Mouse (Mus musculus) neural tube, embryonic 13.5 days (tissue): ENCODE results near the gene Ssbp3. TPM values are rescaled to one million over a fixed set of nuclear protein-coding genes. Genes with fewer than 3 reads are reported as not detected.
A peak's percentile ranks its signal among the peaks of the same experiment; 100 is the strongest.

Experiments used
- ATAC-seq: fragments of 200-750 bp; cut with Nextera tagmentation; 2 replicates; pipeline ENCODE4 v1.8.0; 2017; ENCODE audit warnings: low read depth, mild to moderate bottlenecking, moderate TSS enrichment, moderate library complexity
- H3K27ac ChIP-seq: fragments of 300-500 bp; sonication (generic); replicated peaks from 2 replicates; pipeline ENCODE4 v1.5.1; 2015; ENCODE audit warnings: moderate library complexity, mild to moderate bottlenecking, inconsistent platforms
- H3K27me3 ChIP-seq: fragments of 300-500 bp; sonication (generic); 2 replicates; pipeline ENCODE4 v1.6.1; 2015; ENCODE audit warnings: mild to moderate bottlenecking, inconsistent platforms
- H3K36me3 ChIP-seq: fragments of 300-500 bp; sonication (generic); 2 replicates; pipeline ENCODE4 v1.6.1; 2015; ENCODE audit warnings: mild to moderate bottlenecking, inconsistent platforms
- H3K4me1 ChIP-seq: fragments of 300-500 bp; sonication (generic); replicated peaks from 2 replicates; pipeline ENCODE4 v1.6.1; 2015; ENCODE audit warnings: inconsistent platforms
- H3K4me2 ChIP-seq: fragments of 300-500 bp; sonication (generic); 2 replicates; pipeline ENCODE4 v1.6.1; 2015; ENCODE audit warnings: inconsistent platforms, mild to moderate bottlenecking, moderate library complexity
- H3K4me3 ChIP-seq: fragments of 300-500 bp; sonication (generic); 2 replicates; pipeline ENCODE4 v1.5.1; 2015; ENCODE audit warnings: mild to moderate bottlenecking, inconsistent platforms
- H3K9ac ChIP-seq: fragments of 300-500 bp; sonication (generic); 2 replicates; pipeline ENCODE4 v1.6.1; 2015; ENCODE audit warnings: moderate library complexity, mild to moderate bottlenecking, inconsistent platforms
- H3K9me3 ChIP-seq: fragments of 300-500 bp; sonication (generic); 2 replicates; pipeline ENCODE4 v1.6.1; 2016; ENCODE audit warnings: inconsistent platforms
- WGBS: fragments of 180-500 bp; shearing (Covaris S2); methylation state at CpG from one replicate; pipeline ENCODE4 v1.1.7; 2015; 5-methylcytosine and 5-hydroxymethylcytosine counted together
- polyA plus RNA-seq: library from polyadenylated mRNA; unstranded; fragments of >200 nt; fragmentation: Nextera tagmentation; extraction: Ambion mirVana; gene quantifications from 2 replicates; pipeline ENCODE4 v1.2.1, GENCODE M21; 2015

Gene Ssbp3
- polyA plus RNA-seq, 1 experiment from 2014 or later, result 186 TPM

DNA sequence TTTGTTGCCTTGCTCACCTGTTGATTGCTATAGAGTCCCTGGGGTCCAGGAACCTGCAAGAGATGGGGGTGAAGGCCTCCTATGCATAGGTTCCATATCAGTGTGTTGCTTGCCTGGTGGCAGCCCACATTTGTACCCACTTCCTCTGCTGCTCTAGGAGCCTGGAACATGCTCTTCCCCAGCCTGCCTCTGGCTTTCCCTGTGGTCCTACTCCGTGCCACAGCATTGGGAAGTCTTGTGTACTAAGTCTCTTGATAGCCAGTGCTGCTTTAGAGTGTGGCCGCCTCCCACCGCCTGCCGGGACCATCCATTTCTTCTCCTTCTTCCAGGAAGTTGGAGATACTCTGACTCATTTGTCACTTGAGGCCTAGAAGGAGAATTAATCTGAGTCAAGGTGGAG, 13.7 kb downstream of the Ssbp3 start:
- H3K4me2 ChIP-seq, result no peak overlapping the region
- H3K4me3 ChIP-seq, result no peak overlapping the region
- H3K9ac ChIP-seq, result no peak overlapping the region
- H3K27me3 ChIP-seq, result no peaks in the 10 kb centered on the region
- H3K9me3 ChIP-seq, result no peaks in the 10 kb centered on the region
- WGBS, result 86% methylated on average over 4 of the region's 4 CpGs
- no peak for ATAC-seq
- H3K27ac ChIP-seq, result no peak overlapping the region
- peaks cover 89% of the 10 kb centered on the region for H3K36me3 ChIP-seq
- H3K4me1 ChIP-seq, result peaks cover 97% of the 10 kb centered on the region

DNA sequence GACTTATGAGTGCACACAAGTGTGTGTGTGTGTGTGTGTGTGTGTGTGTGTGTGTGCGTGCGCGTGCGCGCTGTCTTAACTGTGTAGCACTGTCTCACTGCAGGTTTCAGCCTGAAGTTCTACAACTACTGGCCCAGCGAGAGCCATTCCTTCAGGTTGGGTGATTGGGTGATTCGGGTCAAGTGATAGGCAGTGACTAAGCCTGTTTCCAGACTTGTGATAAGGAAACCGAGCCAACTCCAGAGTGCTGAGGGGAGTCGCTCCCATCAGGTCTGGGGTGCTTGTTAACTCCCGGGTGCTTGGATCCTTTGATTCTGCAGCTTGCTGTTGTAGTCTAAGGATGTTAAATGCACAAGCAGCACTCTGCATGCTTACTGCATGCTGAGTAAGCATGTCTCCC, 14.4 kb downstream of the Ssbp3 start:
- Histone ChIP-seq H3K27ac (no peak overlapping the region), H3K4me3 (no peak overlapping the region), H3K4me1 (peaks cover 97% of the 10 kb centered on the region), H3K9ac (no peak overlapping the region), H3K9me3 (no peaks in the 10 kb centered on the region), H3K36me3 (peaks cover 82% of the 10 kb centered on the region), H3K4me2 (no peak overlapping the region), H3K27me3 (no peaks in the 10 kb centered on the region)
- WGBS, result 94% methylated on average over 10 of the region's 10 CpGs
- ATAC-seq, result no peak

GRCm38 (mm10) chr4:106926401-106926800, 15.9 kb downstream of the Ssbp3 start:
- Histone ChIP-seq H3K36me3 (peaks cover 71% of the 10 kb centered on the region), H3K4me3 (no peak overlapping the region), H3K9ac (0 out of 2 replicates have a peak overlapping the region, but pooled peaks have one; percentile 39), H3K9me3 (no peaks in the 10 kb centered on the region), H3K4me1 (peaks cover 97% of the 10 kb centered on the region), H3K27me3 (no peaks in the 10 kb centered on the region), H3K27ac (0 out of 2 replicates have a peak overlapping the region, but pooled peaks have one; percentile 18), H3K4me2 (no peak overlapping the region)
- 75% methylated on average over 9 of the region's 9 CpGs for WGBS
- ATAC-seq, result no peak

GRCm38 (mm10) chr4:106927034-106927433, 16.5 kb downstream of the Ssbp3 start:
- WGBS, result 64% methylated on average over 6 of the region's 6 CpGs
- Histone ChIP-seq H3K27ac (no peak overlapping the region), H3K27me3 (no peaks in the 10 kb centered on the region), H3K4me3 (no peak overlapping the region), H3K9ac (no peak overlapping the region), H3K4me2 (no peak overlapping the region), H3K9me3 (no peaks in the 10 kb centered on the region), H3K4me1 (peaks cover 97% of the 10 kb centered on the region), H3K36me3 (peaks cover 68% of the 10 kb centered on the region)
- no peak for ATAC-seq

DNA sequence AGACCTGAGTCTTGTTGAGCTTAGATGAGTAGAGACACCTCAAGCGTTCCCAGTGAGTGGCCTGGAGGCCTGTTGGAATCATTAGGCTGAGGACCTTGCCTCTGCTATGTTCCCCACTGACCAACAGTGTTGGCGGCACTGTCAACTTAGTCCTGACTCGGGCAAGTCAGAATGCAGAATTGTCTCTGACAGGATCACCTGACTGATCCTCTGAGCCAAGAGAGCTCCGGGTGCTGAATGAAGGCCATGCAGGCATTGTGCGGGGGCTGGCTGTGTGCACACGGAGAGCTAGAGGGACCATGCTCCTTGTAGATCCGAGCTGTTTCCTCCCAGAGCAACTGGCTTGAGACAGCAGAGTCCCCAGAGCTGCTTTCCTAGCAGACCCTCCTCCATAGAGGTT, 18.5 kb downstream of the Ssbp3 start:
- Histone ChIP-seq H3K4me2 (no peak overlapping the region), H3K9ac (no peak overlapping the region), H3K4me1 (peaks cover 97% of the 10 kb centered on the region), H3K36me3 (peaks cover 68% of the 10 kb centered on the region), H3K9me3 (no peaks in the 10 kb centered on the region), H3K27me3 (no peaks in the 10 kb centered on the region), H3K27ac (no peak overlapping the region), H3K4me3 (no peak overlapping the region)
- 74% methylated on average over 7 of the region's 7 CpGs for WGBS
- no peak for ATAC-seq

GRCm38 (mm10) chr4:106932583-106932982, 22.1 kb downstream of the Ssbp3 start:
- whole genome bisulfite sequencing, result 96% methylated on average over 7 of the region's 7 CpGs
- Histone ChIP-seq H3K36me3 (peaks cover 46% of the 10 kb centered on the region), H3K27ac (no peak overlapping the region; the same call in 1 of the 2 replicates), H3K4me2 (no peak overlapping the region), H3K4me3 (no peak overlapping the region), H3K9ac (no peak overlapping the region), H3K4me1 (peaks cover 100% of the 10 kb centered on the region), H3K9me3 (no peaks in the 10 kb centered on the region), H3K27me3 (no peaks in the 10 kb centered on the region)
- ATAC-seq, result no peak

DNA sequence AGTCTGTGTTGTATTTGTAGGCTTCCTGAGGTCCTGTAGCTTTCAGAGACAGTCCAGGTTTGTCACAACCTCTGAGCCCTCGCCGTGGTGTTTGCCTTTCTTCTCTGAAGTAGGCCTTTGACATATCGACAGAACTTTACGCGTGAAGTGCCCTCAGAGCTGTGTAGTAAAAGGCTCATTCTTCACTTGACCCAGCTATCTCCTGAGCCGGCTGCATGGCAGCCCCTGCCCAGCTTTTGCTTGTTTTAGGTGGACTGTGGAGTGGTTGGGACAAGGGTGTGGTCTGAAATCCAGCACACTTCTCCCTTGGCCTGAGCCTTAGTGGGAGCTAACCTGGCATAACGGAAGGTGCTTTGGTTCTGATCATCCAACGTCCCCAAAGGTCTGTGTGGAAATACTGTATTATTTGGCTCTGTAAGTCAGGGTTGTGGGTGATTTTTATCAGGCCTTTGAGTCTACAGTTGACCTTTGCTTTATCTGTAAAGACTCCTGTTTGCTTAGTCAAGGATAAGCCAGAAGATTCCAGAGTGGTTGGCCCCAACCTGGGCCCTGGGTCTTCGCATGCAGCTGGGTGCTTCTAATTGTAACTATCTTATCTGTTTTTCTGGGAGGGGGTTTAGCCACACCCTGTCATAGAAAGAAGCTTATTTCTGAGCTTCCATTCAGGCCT, 23.4 kb downstream of the Ssbp3 start:
- no peaks in the 10 kb centered on the region for H3K27me3 ChIP-seq
- peaks cover 100% of the 10 kb centered on the region for H3K4me1 ChIP-seq
- H3K4me2 ChIP-seq, result no peak overlapping the region
- H3K36me3 ChIP-seq, result peaks cover 32% of the 10 kb centered on the region
- WGBS, result 79% methylated on average over 9 of the region's 9 CpGs
- no peaks in the 10 kb centered on the region for H3K9me3 ChIP-seq
- H3K27ac ChIP-seq, result no peak overlapping the region
- no peak for ATAC-seq
- H3K9ac ChIP-seq, result no peak overlapping the region; the same call in 1 of the 2 replicates
- H3K4me3 ChIP-seq, result no peak overlapping the region

GRCm38 (mm10) chr4:106934931-106935582, 24.6 kb downstream of the Ssbp3 start:
- Histone ChIP-seq H3K4me1 (peaks cover 100% of the 10 kb centered on the region), H3K27ac (peak overlapping the region; percentile 86), H3K4me2 (0 out of 2 replicates have a peak overlapping the region, but pooled peaks have one; percentile 7), H3K9me3 (no peaks in the 10 kb centered on the region), H3K9ac (peak overlapping the region; percentile 56), H3K36me3 (peaks cover 32% of the 10 kb centered on the region), H3K27me3 (no peaks in the 10 kb centered on the region), H3K4me3 (no peak overlapping the region)
- WGBS, result 45% methylated on average over 12 of the region's 12 CpGs
- no peak for ATAC-seq

- H3K27me3 ChIP-seq, result no peaks in the 10 kb centered on the region
- no peak overlapping the region for H3K4me3 ChIP-seq
- peaks cover 32% of the 10 kb centered on the region for H3K36me3 ChIP-seq
- WGBS, result 2% methylated on average over 2 of the region's 2 CpGs
- peak overlapping the region; percentile 56 for H3K9ac ChIP-seq
- peaks cover 98% of the 10 kb centered on the region for H3K4me1 ChIP-seq
- ATAC-seq, result no peak
- H3K4me2 ChIP-seq, result 0 out of 2 replicates have a peak overlapping the region, but pooled peaks have one; percentile 7
- no peaks in the 10 kb centered on the region for H3K9me3 ChIP-seq
- H3K27ac ChIP-seq, result peak overlapping the region; percentile 86
Observed at GRCm38 (mm10) chr4:106935583-106935935, 25.1 kb downstream of the Ssbp3 start.

DNA sequence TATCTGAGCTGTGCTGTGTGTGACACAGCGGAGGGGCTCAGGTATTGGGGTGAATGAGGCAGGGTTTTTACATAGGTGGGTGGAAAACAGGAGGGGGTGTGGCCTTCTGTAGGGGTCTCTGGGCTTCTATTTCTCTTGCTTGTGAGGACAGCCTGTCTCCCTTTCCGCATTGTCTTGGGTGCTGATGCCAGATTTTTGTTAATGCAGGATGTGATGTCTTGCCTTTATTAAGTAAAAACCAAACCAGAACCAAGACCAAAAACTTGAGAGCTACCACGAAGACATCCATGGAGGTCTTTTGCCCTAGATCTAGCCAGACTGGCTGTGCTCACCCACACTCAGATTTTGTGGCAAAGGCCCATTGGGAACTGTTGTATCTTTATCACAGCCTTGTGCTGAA, 25.5 kb downstream of the Ssbp3 start:
- no peak for ATAC-seq
- peak overlapping the region; percentile 86 for H3K27ac ChIP-seq
- H3K9ac ChIP-seq, result peak overlapping the region; percentile 56
- no peaks in the 10 kb centered on the region for H3K9me3 ChIP-seq
- H3K4me3 ChIP-seq, result no peak overlapping the region
- H3K4me1 ChIP-seq, result peaks cover 98% of the 10 kb centered on the region
- peaks cover 31% of the 10 kb centered on the region for H3K36me3 ChIP-seq
- no peaks in the 10 kb centered on the region for H3K27me3 ChIP-seq
- H3K4me2 ChIP-seq, result peak overlapping the region; percentile 7; the same call in 1 of the 2 replicates
- WGBS, result 57% methylated on average over 3 of the region's 3 CpGs

DNA sequence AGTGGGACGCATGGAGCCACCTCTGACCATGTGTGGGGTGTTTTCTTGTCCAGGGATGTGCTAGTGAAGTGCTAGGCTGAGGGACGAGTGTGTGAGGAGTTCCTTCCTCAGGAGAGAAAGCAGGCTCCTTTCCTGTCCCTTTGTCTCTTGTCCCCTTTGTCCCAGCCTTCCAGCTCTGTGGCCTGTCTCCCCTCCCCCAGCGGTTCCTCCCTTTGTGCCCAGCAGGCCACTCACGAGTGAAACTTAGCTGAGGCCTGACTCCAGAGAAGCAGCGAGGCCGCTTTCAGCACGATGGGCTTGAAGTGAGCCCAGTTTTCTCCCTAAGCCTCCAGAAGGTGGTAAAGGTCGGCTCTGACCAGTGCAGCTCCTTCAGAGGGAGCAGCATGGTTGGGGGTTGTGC, 26.2 kb downstream of the Ssbp3 start:
- peak overlapping the region; percentile 7 for H3K4me2 ChIP-seq
- WGBS, result 4% methylated on average over 8 of the region's 8 CpGs
- no peak overlapping the region for H3K4me3 ChIP-seq
- peak overlapping the region; percentile 86 for H3K27ac ChIP-seq
- H3K36me3 ChIP-seq, result peaks cover 31% of the 10 kb centered on the region
- peak overlapping the region; percentile 56 for H3K9ac ChIP-seq
- no peaks in the 10 kb centered on the region for H3K9me3 ChIP-seq
- no peaks in the 10 kb centered on the region for H3K27me3 ChIP-seq
- no peak for ATAC-seq
- H3K4me1 ChIP-seq, result peaks cover 98% of the 10 kb centered on the region

DNA sequence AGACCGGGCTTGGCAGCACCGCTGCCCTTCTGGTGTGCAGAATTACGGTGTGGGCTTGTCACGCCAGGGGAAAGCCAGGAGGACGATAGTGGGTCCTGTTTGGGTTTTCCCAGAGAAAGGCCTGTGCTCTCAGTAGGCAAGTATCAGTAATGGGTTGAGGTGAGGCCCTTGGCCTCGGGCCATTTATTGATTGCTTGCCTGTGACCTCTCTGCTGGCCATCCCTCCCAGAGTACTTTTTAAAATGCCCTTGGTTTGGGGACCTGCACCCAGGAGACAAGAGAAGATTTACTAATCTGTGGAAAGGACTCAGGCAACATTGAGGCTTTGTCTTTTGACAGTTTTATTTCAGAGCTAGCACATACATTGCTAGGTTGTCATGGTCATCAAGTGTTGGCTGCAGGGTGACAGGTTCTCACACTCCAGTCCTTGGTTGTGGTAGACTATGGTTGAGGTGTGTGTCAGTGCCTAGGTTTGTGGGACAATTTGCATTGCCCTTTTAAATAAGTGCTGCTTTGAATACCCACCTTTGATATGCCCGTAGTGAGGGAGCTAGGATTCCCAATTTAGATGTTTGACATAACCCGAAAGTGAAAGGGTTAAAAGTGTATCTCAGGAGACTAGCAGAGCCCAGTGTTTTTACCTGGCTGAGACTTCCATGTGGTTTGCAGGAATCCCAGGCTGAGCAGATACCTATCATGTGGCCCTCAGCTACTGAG, 28.2 kb downstream of the Ssbp3 start:
- Histone ChIP-seq H3K36me3 (peaks cover 14% of the 10 kb centered on the region), H3K9ac (peak overlapping the region; percentile 53), H3K27ac (peak overlapping the region; percentile 85), H3K4me3 (no peak overlapping the region; the same call in 1 of the 2 replicates), H3K27me3 (no peaks in the 10 kb centered on the region), H3K9me3 (no peaks in the 10 kb centered on the region), H3K4me1 (peaks cover 98% of the 10 kb centered on the region), H3K4me2 (peak overlapping the region; percentile 34)
- 34% methylated on average over 8 of the region's 8 CpGs for WGBS
- no peak for ATAC-seq
